Mouse (Mus musculus) forebrain, embryonic 11.5 days (tissue): ENCODE data around the gene Aldob. TPM values are rescaled to one million over a fixed set of nuclear protein-coding genes. Genes with fewer than 3 reads are reported as not detected.

ENCODE experiments used
- ATAC-seq: fragments of 200-750 bp; cut with Nextera tagmentation; replicated peaks from 2 replicates; pipeline ENCODE4 v1.8.0; 2017; ENCODE audit warnings: moderate TSS enrichment; ENCODE audit not compliant: low FRiP score
- DNase-seq: peaks from one replicate; pipeline ENCODE4 v3.0.0-alpha.2; 2017; ENCODE audit warnings: low spot score
- H3K27ac ChIP-seq: fragments of 300-500 bp; sonication (generic); 2 replicates; pipeline ENCODE4 v1.5.1; 2014; ENCODE audit warnings: low read depth, low read length
- H3K27me3 ChIP-seq: fragments of 300-500 bp; sonication (generic); 2 replicates; pipeline ENCODE4 v1.6.1; 2014; ENCODE audit warnings: mild to moderate bottlenecking, low read length, mixed read lengths; ENCODE audit not compliant: control insufficient read depth, insufficient read depth
- H3K36me3 ChIP-seq: fragments of 300-500 bp; sonication (generic); 2 replicates; pipeline ENCODE4 v1.6.1; 2014; ENCODE audit warnings: mild to moderate bottlenecking, low read length, moderate library complexity, mixed read lengths; ENCODE audit not compliant: control insufficient read depth, insufficient read depth
- H3K4me1 ChIP-seq: fragments of 300-500 bp; sonication (generic); replicated peaks from 2 replicates; pipeline ENCODE4 v1.6.1; 2014; ENCODE audit warnings: low read length, mixed read lengths; ENCODE audit not compliant: control insufficient read depth, insufficient read depth
- H3K4me2 ChIP-seq: fragments of 300-500 bp; sonication (generic); 2 replicates; pipeline ENCODE4 v1.6.1; 2014; ENCODE audit warnings: low read depth, mild to moderate bottlenecking, low read length, moderate library complexity, mixed read lengths; ENCODE audit not compliant: severe bottlenecking
- H3K4me3 ChIP-seq: fragments of 300-500 bp; sonication (generic); 2 replicates; pipeline ENCODE4 v1.5.1; 2014; ENCODE audit warnings: low read depth, low read length
- H3K9ac ChIP-seq: fragments of 300-500 bp; sonication (generic); 2 replicates; pipeline ENCODE4 v1.6.1; 2014; ENCODE audit warnings: low read length
- H3K9me3 ChIP-seq: fragments of 300-500 bp; sonication (generic); 2 replicates; pipeline ENCODE4 v1.6.1; 2016; ENCODE audit warnings: low read length, mixed read lengths; ENCODE audit not compliant: control insufficient read depth
- WGBS: fragments of 180-500 bp; shearing (Covaris S2); extraction: QIAGEN DNeasy Blood & Tissue Kit; methylation state at CpG from one replicate; pipeline ENCODE4 v1.1.7; 2014; 5-methylcytosine and 5-hydroxymethylcytosine counted together
- polyA plus RNA-seq: library from polyadenylated mRNA; unstranded; fragments of >200 nt; fragmentation: Nextera tagmentation; extraction: Ambion mirVana; gene quantifications from 2 replicates; pipeline ENCODE4 v1.2.1, GENCODE M21; 2014

The Aldob gene
- polyA plus RNA-seq, 1 experiment from 2014 or later, result not detected

DNA sequence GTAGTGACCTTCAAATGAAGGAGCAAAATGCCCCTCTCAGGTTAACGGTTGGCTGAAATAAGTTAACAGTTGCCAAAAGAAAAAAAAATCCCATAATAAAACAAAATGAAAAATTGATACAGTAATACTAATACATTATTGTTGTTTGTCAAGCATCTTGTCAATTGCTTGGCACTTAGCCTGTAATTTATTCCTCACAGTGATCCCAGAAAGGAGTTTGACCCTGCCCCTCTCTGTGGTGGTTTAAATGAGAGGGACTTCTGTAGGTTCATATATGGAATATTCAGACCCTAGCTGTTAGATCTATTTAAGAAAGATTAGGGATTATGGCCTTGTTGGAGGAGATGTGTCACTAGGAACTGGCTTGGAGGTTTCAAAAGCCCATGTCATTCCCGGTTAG is 3.3 kb downstream of the Aldob start:
- no peak overlapping the region for H3K4me3 ChIP-seq
- H3K9ac ChIP-seq, result no peak overlapping the region
- 88% methylated on average over 2 of the region's 2 CpGs for WGBS
- H3K9me3 ChIP-seq, result no peaks in the 10 kb centered on the region
- no peak for ATAC-seq
- DNase-seq, result no peak
- no peaks in the 10 kb centered on the region for H3K4me1 ChIP-seq
- H3K36me3 ChIP-seq, result no peaks in the 10 kb centered on the region
- no peaks in the 10 kb centered on the region for H3K27me3 ChIP-seq
- no peak overlapping the region for H3K27ac ChIP-seq
- no peak overlapping the region for H3K4me2 ChIP-seq

DNA sequence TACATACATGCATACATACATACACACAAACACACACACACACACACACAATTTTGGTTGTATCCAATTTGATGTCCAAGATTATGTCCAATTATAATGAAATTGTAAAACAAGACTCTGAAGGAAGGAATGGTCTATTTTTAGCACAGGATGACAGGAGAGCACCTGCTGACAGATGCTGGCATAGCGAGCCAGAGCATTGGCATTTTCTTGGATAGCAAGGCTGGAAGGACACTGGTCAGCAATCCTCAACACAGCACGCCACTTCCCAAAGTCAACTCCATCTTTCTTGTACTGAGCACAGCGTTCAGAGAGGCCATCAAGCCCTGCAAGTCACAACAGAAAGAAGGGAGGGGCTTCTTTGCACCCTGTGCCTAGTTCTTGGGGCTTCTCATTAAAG is 8.4 kb downstream of the Aldob start:
- Histone ChIP-seq H3K9me3 (no peaks in the 10 kb centered on the region), H3K36me3 (no peaks in the 10 kb centered on the region), H3K4me3 (no peak overlapping the region), H3K27me3 (no peaks in the 10 kb centered on the region), H3K9ac (no peak overlapping the region), H3K4me1 (no peaks in the 10 kb centered on the region), H3K4me2 (no peak overlapping the region), H3K27ac (no peak overlapping the region)
- ATAC-seq (no peak), DNase-seq (no peak)
- 77% methylated on average over 3 of the region's 3 CpGs for WGBS

DNA sequence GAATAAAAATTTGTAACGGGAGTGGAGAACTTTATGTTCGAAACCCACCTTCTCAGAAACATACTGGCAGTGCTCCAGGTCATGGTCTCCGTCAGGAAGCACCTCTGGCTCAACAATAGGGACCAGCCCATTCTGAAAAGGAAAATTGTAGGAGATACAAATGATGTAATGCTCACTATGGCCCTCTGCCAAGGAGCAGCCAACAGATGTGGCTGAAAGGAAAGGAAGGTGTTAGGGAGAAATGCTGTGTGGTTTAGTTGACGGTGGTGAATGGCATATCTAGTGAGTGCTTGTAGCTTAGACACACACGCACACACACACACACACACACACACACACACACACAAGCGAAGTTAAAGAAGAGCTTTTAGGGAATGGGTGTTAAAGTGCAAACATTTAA is 9.7 kb downstream of the Aldob start:
- no peak overlapping the region for H3K4me3 ChIP-seq
- H3K27ac ChIP-seq, result no peak overlapping the region
- H3K27me3 ChIP-seq, result no peaks in the 10 kb centered on the region
- WGBS, result 78% methylated on average over 6 of the region's 6 CpGs
- H3K9ac ChIP-seq, result no peak overlapping the region
- H3K36me3 ChIP-seq, result no peaks in the 10 kb centered on the region
- H3K9me3 ChIP-seq, result no peaks in the 10 kb centered on the region
- no peak overlapping the region for H3K4me2 ChIP-seq
- ATAC-seq, result no peak
- no peak for DNase-seq
- H3K4me1 ChIP-seq, result no peaks in the 10 kb centered on the region

DNA sequence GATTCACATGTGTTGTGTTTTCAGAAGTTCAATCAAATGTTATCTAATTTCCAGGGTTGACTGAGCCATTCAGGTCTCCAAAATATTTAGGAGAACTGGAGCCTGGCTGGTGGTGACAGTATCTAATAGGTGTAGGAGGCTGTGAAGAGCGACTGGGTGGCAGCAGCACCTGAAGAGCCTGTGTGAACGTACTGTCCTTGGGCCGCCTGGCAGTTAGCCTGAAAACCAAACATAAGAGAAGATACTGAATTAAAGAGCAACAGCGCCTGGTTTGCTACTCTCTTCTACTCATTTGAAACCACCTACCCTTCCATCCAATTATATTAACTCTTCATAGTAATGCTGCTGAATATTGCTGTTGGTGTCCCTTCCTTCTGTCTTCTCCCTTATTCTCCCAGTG is 12.7 kb downstream of the Aldob start:
- H3K4me1 ChIP-seq, result no peaks in the 10 kb centered on the region
- 93% methylated on average over 4 of the region's 4 CpGs for WGBS
- no peak overlapping the region for H3K4me2 ChIP-seq
- DNase-seq, result no peak
- no peaks in the 10 kb centered on the region for H3K27me3 ChIP-seq
- no peak for ATAC-seq
- no peak overlapping the region for H3K9ac ChIP-seq
- H3K9me3 ChIP-seq, result no peaks in the 10 kb centered on the region
- H3K27ac ChIP-seq, result no peak overlapping the region
- H3K4me3 ChIP-seq, result no peak overlapping the region
- H3K36me3 ChIP-seq, result no peaks in the 10 kb centered on the region

DNA sequence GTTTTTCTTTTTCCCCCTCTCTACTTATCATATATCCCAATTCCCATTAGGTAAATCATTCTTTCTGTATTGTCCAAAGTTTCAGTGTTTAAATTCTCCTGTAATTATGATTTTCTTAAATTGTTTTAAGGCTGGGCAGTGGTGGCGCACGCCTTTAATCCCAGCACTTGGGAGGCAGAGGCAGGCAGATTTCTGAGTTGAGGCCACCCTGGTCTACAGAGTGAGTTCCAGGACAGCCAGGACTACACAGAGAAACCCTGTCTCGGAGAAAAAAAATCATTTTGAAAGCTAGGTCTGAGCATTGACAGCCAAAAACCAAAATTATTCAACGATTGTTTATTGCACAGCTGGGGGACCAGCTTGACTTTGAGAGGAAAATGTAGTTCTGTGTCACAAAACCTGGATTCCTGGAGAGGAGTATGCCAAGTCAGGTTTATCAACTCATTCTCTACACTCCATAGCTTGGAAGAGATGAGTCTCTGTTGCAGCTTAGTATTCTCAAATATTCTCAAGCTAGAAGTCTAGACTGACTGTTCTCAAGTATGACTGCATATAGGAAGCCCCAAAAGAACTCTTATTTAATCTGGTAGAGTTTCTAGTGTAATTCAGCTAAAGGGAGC is 13.6 kb downstream of the Aldob start:
- no peaks in the 10 kb centered on the region; the same call in 1 of the 2 replicates for H3K9me3 ChIP-seq
- H3K27ac ChIP-seq, result no peak overlapping the region
- WGBS, result 90% methylated on average over 4 of the region's 4 CpGs
- H3K4me2 ChIP-seq, result no peak overlapping the region
- ATAC-seq (no peak), DNase-seq (no peak)
- H3K4me3 ChIP-seq, result no peak overlapping the region
- no peaks in the 10 kb centered on the region for H3K27me3 ChIP-seq
- no peaks in the 10 kb centered on the region for H3K4me1 ChIP-seq
- no peaks in the 10 kb centered on the region for H3K36me3 ChIP-seq
- no peak overlapping the region for H3K9ac ChIP-seq

DNA sequence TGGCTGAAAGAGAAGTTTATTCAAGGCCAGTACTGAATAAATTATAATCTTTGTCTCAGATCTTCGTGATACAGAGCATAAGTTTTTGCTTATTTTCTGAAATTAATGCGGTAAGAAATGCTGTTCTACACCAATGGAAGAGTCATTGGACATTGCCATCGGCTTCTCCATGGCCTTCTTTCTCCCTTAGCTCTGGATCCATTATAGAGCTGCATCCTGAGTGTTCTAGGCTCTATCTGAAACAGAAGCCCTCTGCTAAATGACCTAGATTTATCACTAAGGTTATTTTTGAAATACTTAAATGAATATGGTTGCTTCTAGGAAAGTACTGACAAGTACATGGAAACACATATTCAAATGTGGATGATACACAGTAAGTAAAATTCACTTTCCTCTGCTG is 14.3 kb downstream of the Aldob start:
- Histone ChIP-seq H3K4me2 (no peak overlapping the region), H3K27ac (no peak overlapping the region), H3K9me3 (no peaks in the 10 kb centered on the region; the same call in 1 of the 2 replicates), H3K9ac (no peak overlapping the region), H3K4me1 (no peaks in the 10 kb centered on the region), H3K4me3 (no peak overlapping the region), H3K27me3 (no peaks in the 10 kb centered on the region), H3K36me3 (peaks cover 5% of the 10 kb centered on the region)
- WGBS, result 92% methylated on average over 3 of the region's 3 CpGs
- ATAC-seq, result no peak
- no peak for DNase-seq

DNA sequence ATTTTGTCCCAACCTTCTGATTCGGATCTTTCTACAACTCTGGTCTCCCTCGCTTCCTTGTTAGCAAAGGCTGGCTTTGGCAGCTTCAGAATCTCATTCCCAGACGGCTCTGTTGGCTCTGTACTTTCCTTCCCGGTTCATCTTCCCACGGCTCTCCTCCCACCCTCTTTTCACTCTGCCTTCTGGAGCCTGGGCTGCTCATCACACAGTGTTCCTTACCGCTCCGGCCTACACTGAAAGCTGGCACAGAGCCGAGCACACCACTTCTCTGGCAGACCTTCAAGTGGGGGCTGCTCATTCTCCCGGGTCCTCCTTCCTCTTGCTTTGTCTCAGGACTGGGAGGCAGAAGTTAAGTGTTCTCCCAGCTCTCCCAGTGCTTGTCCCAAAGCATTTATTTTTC is 26.8 kb downstream of the Aldob start:
- Histone ChIP-seq H3K4me3 (no peak overlapping the region), H3K4me1 (peaks cover 3% of the 10 kb centered on the region; the same call in 1 of the 2 replicates), H3K9me3 (no peaks in the 10 kb centered on the region), H3K9ac (no peak overlapping the region), H3K27ac (no peak overlapping the region), H3K4me2 (no peak overlapping the region), H3K36me3 (no peaks in the 10 kb centered on the region; the same call in 1 of the 2 replicates), H3K27me3 (no peaks in the 10 kb centered on the region)
- no peak for ATAC-seq
- DNase-seq, result no peak
- WGBS, result 90% methylated on average over 9 of the region's 9 CpGs

DNA sequence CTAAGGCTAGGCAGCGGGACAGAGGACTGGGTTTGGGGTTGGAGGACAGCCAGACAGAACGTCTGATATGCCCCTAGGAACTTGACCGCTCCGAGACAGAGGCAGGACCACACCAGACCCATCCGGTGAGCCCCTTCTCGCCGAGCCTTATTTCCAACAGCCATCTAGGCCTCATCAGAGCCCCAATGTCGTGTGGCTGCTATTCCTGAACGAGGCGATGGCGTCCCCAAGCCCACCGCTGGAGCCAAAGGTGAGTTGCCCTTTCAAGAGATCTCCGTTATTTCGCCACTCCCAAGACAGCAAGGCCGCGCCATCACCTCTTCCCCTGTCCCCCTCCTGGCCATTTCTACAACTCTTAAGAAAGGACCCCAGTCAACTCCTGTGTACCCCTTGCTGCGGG is 28.0 kb downstream of the Aldob start:
- DNase-seq (no peak), ATAC-seq (peak; percentile 28)
- no peaks in the 10 kb centered on the region for H3K9me3 ChIP-seq
- peaks cover 3% of the 10 kb centered on the region; the same call in 1 of the 2 replicates for H3K4me1 ChIP-seq
- peak overlapping the region; percentile 72 for H3K9ac ChIP-seq
- no peaks in the 10 kb centered on the region for H3K27me3 ChIP-seq
- H3K36me3 ChIP-seq, result no peaks in the 10 kb centered on the region; the same call in 1 of the 2 replicates
- H3K27ac ChIP-seq, result no peak overlapping the region
- WGBS, result 0% methylated on average over 17 of the region's 17 CpGs
- H3K4me3 ChIP-seq, result peak overlapping the region; percentile 70
- H3K4me2 ChIP-seq, result peak overlapping the region; percentile 64
